Mouse (Mus musculus): ENCODE measurements around the gene Vps54.

Vps54 gene

DNA sequence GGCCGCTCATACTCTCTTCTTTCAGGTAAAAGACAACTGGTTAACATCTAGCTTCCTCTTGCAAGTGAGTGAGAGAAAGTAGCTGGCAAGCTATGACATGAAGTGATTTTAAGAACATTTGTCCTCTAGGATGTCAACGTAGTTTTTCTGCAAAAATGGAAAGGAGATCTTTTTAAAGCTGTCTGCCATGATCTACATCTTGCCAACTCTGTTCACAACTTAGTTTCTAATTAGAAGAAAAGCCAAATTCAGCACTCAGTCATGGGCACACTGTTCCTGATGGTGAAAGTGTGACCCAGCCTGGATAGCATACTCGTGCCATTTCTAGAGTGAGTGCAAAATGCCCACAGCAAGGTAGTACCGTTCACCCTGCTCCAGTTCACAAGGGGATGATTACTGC lies 100.0 kb downstream of the Vps54 start:
- peak; percentile 58 for DNase-seq (ENCODE audit: low read depth, low spot score)

DNA sequence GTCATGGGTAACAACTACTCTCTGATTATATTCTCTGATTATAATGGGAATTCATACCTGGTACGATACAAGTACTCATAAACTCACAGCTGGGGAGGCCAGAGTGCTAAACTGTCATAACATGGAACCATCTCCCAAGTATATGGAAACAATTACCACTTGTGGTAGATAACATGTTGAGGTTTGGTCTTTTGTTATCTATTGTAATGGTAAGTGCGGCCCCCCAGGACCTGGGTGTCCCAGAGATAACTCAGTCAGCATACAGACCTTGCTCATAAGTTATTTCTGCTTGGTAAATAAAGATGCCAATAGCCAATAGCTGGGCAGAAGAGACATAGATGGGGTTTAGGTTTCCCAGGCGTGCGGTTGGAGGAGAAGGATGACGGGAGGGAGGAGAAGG lies 104.4 kb downstream of the Vps54 start:
- DNase-seq (ENCODE audit: low read depth, low spot score), result no peak

DNA sequence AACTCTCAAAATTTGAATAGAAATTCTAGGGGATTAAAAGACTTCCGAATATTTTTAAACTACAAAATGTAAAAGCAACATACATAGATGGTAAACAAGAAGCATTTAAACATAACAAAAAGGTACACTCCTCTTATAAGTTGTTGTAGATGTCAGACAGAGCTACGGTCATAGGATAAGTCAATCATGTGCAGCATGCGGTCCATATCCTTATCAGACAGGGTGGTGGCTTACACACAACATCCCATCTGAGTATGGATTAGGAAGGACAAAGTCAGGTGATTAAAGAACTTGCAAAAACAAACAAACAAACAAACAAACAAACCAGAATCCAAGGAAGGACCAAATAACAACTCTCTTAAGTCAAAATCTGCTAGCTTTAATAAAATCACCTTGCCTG lies 106.9 kb downstream of the Vps54 start:
- no peak for DNase-seq (ENCODE audit: low read depth, low spot score)

DNA sequence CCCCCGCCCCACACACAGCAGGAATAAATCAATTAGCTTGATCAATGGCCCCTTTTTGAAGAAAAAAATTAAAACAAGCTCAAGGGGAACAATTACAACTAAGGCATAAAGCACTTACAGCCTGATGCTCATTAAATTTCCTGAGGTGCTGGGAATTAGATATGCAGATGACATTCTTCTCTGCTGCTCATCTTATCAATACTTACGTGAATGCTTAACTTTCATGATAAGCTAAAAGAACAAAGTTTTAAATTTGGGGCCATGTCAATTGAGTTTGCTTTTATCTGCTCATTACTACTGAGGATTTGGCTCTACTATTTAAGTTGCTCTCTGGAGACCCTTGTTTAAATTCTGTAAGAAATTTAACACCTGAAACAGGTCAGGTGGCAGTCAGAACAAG lies 109.8 kb downstream of the Vps54 start:
- no peak for DNase-seq (ENCODE audit: low read depth, low spot score)

DNA sequence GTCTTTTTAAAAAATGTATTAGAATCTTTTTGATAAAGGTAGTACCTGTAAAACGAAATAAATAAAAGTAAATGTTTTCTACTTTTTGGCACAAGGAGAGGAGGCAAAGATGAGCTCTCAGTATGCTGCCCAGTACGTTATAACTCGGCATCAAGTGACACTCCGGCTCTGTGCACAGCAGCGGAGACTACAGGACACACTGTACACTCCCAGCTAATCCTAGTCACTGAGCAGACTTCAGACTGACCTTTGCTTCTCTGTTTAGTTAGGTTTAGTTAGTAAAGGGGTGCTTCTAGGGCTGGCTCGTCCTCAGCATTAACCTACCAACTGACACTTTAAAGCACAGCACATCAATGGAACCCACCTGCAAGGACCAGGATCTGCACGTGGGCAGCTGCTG lies 112.2 kb downstream of the Vps54 start:
- DNase-seq (ENCODE audit: low read depth, low spot score), result no peak

DNA sequence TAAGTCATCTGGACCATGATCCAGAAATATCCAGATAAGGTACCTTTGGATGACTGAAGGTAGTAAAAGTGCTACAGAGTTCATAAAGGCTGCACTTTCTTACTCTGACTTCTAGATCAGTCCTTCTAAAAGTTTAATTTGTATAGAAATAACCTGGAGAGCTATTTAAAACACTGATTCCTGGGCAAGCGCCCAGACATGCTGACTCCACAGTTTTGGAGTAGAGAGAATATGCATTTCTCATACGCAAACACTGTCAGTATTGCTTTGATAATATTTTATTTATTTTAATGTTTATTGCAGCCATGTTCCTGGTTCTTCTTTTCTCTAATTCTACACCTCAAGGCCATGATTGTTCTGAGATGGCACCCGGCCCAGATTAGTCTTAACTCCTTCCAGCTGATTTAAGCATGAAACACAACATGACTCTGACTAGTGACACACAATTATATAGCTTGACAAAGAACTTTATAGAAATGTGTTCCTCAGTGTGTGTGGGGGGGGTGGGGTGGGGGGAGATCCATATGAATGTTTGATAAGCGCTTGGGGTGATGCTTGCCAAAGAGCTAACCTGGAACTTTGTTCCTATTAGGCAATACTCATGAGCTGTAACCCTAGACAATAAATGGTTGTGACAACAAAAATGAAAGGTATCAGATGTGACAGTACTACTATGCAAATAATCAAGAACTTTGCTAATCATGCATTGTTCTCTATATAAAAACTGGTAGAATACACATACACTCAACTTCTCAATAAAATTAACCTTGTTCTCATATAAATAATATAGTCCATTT lies 124.3 kb downstream of the Vps54 start:
- DNase-seq (ENCODE audit: low read depth, low spot score), result no peak

DNA sequence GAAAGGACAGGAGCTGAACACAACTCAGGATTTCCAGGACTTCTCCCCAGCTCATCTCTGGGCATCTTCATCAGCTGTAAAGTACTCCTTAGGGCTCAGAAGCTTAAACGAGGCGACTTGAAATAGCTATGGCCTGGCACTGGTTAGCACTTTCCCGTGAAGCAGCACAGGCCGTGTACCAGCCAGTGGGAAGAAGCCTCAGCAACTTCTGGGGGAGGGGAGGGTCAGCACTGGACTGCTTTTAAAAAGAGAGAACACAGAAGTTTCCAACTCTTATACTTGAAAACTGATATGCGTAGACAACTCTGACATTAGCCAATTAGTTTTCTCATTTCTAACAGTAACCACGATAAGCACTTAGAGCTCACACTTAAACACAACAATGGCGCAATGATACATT lies 129.4 kb downstream of the Vps54 start:
- DNase-seq (ENCODE audit: low read depth, low spot score), result no peak

DNA sequence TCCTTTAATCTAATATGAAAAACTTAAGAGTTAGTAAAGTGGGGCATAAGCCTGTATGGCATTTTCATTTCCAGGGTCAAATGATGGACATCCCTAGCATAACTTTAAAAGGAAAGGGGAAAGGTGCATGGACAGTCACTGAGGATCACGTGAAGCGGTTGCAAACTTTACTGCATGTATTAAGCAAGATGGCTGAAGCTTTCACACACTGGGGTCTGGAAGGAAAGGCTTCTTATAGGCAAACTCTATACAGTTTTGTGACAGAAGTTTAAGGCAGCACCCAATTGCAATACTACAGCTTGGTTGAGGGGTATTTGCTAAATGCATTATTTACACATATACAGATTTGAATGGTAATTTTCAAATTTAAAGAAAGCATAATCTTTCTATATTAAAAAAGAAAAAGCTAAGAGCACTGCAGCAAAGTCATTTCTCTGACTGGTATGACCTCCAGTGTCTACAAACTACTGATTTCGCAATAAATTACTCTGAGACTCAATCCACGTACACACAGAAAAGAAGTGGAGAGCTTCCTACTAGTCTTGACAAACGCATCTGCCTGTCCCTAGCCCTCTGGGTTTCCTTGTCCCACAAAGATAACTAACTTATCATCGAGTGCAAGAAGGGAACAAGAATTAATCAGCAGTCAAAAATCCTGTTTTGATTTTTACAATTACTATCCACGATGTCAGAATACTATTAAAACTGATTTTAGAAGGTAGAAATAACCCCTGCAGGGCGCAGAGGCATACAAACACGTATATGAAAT lies 130.4 kb downstream of the Vps54 start:
- DNase-seq (ENCODE audit: low read depth, low spot score), result no peak

DNA sequence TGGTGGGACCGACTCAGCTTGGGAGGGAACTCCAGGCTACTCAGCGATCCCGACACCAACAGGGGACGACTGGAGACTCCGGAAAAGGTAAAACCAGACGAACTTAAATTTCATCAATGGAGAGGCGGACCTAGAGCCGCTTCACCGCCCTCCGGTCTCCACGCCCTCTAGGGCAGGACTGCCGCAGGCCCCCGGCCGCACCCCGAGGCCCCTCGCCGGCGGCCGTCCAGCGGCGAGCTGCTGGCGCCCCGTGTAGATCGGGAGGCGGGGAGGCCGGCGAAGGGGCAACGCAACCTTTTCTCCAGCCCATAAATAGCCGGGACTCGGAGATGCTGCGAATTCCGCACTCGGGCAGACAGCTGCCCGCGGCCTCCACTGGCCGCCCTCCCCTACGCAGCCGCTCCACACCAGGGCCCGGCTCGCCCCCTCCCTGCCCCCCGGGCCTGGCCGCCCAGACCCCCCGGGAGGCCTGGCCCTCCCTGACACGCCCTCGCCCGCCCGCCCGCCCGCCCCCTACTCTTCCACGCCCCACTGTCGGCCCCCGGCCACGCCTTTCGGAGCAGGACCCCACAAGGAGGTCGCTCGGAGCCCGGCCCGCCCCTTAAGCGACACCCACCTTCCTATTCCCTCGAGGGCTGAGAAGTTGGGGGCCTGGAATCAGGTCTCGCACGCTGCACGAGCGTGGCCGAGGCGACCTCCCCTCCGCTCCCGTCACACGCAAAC lies 131.5 kb downstream of the Vps54 start:
- DNase-seq (ENCODE audit: low read depth, low spot score), result peak; percentile 35

All from telencephalon, adult 2 months (tissue).